Mouse (Mus musculus) ES-Bruce4 (cell line): Measurements from ENCODE around the gene Galnt18.

Experiments
- CTCF ChIP-seq: IDR thresholded peaks from one replicate; pipeline ENCODE4 v1.8.1; 2011; ENCODE audit warnings: low read depth, low read length
- EP300 ChIP-seq: IDR thresholded peaks from 2 replicates; pipeline ENCODE4 v1.6.1; 2011; ENCODE audit warnings: low read depth, low read length; ENCODE audit not compliant: insufficient read depth
- POLR2A ChIP-seq: IDR thresholded peaks from one replicate; pipeline ENCODE4 v1.8.1; 2011; ENCODE audit warnings: low read length; ENCODE audit not compliant: insufficient read depth

DNA sequence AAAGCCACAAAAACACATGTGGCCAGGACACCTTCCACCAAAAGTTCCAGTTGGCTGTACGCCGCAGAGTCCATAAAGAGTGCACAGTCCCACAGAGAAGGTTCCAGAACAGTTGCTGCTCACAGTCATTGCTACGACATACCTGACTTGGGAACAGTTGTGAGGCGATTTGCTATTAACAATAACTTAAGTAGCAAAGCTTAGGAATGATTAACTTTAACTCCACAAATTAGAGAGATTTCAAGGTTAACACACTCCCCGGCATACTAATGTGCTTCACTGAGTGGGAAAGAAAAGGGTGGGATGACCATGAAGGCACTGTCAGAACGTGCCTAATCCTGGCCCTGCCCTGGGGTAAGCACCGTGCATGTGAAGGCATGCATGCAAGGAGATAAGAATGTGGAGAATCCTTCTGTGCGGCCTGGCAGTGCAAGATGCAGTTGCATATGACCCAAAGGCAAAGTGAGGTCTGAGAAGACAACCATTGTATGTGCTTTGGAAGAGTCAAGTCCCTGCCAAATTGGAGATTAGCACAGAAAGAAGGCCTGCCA, 8.5 kb downstream of the Galnt18 start:
- TF ChIP-seq POLR2A: no peak
- TF ChIP-seq EP300: no peak
- TF ChIP-seq CTCF: no peak
